In genomic region chr11:9291168-9291567, GRCm38 (mm10) we compare ENCODE assay signal across 17 mouse cellular contexts.
"Had no signal": no experiment of that assay in that cellular context is flagged by ENCODE, and none has a peak within 500 bp of the region (broad histone marks: within the 10 kb centered on the region; RNA-seq: fewer than 3 reads in every experiment).

No protein-coding gene starts in this region.

- DNase-seq: kidney, adult 11 months; kidney, postnatal 10 days; kidney, postnatal 36 days; liver, embryonic 13.5 days; lung, adult 2 months; lung, postnatal 14 days; lung, postnatal 4 days; midbrain, embryonic 14.5 days; right cerebral cortex, postnatal 25 days; spleen, adult 18-20 months; thymus, adult 18-20 months; thymus, postnatal 36 days had no signal

- H3K36me3 ChIP-seq: intestine, embryonic 15.5 days; kidney, embryonic 15.5 days; liver, embryonic 13.5 days; neural tube, embryonic 13.5 days had no signal

- H3K9ac ChIP-seq: intestine, embryonic 15.5 days; kidney, embryonic 15.5 days; liver, embryonic 13.5 days; neural tube, embryonic 13.5 days had no signal

- H3K9me3 ChIP-seq: intestine, embryonic 15.5 days; kidney, embryonic 15.5 days; liver, embryonic 13.5 days; neural tube, embryonic 13.5 days had no signal

- H3K27me3 ChIP-seq: intestine, embryonic 15.5 days; kidney, embryonic 15.5 days; liver, embryonic 13.5 days; neural tube, embryonic 13.5 days had no signal

- H3K4me1 ChIP-seq: intestine, embryonic 15.5 days; kidney, embryonic 15.5 days; liver, embryonic 13.5 days; neural tube, embryonic 13.5 days had no signal

- H3K4me3 ChIP-seq: intestine, embryonic 15.5 days; kidney, embryonic 15.5 days; left cerebral cortex, adult 2 months; liver, embryonic 13.5 days; neural tube, embryonic 13.5 days had no signal

- ATAC-seq: intestine, embryonic 15.5 days had no signal

- H3K27ac ChIP-seq: intestine, embryonic 15.5 days; kidney, embryonic 15.5 days; left cerebral cortex, adult 2 months; liver, embryonic 13.5 days; neural tube, embryonic 13.5 days had no signal

- H3K4me2 ChIP-seq: intestine, embryonic 15.5 days; kidney, embryonic 15.5 days; liver, embryonic 13.5 days; midbrain, embryonic 11.5 days; neural tube, embryonic 13.5 days had no signal
